Mouse (Mus musculus): Measurements from ENCODE around the gene Fank1.

The Fank1 gene

GRCm38 (mm10) chr7:133776626-133776996 lies at the start of gene Fank1:
Gene Fank1 (plus strand): TSS chr7:133776861.
- DNase-seq (ENCODE audit: low read depth, low spot score), result peak; percentile 92

- no peak for DNase-seq (ENCODE audit: low read depth, low spot score)
Observed at GRCm38 (mm10) chr7:133727027-133727426, 49.6 kb upstream of the Fank1 start.

- no peak for DNase-seq (ENCODE audit: low read depth, low spot score)
Observed at GRCm38 (mm10) chr7:133729351-133729750, 47.3 kb upstream of the Fank1 start.

- DNase-seq (ENCODE audit: low read depth, low spot score), result no peak
Observed at GRCm38 (mm10) chr7:133730324-133731191, 46.1 kb upstream of the Fank1 start.

- no peak for DNase-seq (ENCODE audit: low read depth, low spot score)
Observed at GRCm38 (mm10) chr7:133731971-133732645, 44.6 kb upstream of the Fank1 start.

GRCm38 (mm10) chr7:133740558-133740957 lies 36.1 kb upstream of the Fank1 start:
- DNase-seq (ENCODE audit: low read depth, low spot score), result peak; percentile 25

GRCm38 (mm10) chr7:133742530-133743325 lies 33.9 kb upstream of the Fank1 start:
- DNase-seq (ENCODE audit: low read depth, low spot score), result no peak

GRCm38 (mm10) chr7:133743611-133744010 lies 33.0 kb upstream of the Fank1 start:
- DNase-seq (ENCODE audit: low read depth, low spot score), result no peak

- no peak for DNase-seq (ENCODE audit: low read depth, low spot score)
Observed at GRCm38 (mm10) chr7:133744209-133744608, 32.5 kb upstream of the Fank1 start.

GRCm38 (mm10) chr7:133744701-133745100 lies 32.0 kb upstream of the Fank1 start:
- no peak for DNase-seq (ENCODE audit: low read depth, low spot score)

- no peak for DNase-seq (ENCODE audit: low read depth, low spot score)
Observed at GRCm38 (mm10) chr7:133747372-133747771, 29.3 kb upstream of the Fank1 start.

- no peak for DNase-seq (ENCODE audit: low read depth, low spot score)
Observed at GRCm38 (mm10) chr7:133748753-133749152, 27.9 kb upstream of the Fank1 start.

- DNase-seq (ENCODE audit: low read depth, low spot score), result no peak
Observed at GRCm38 (mm10) chr7:133750666-133751065, 26.0 kb upstream of the Fank1 start.

- DNase-seq (ENCODE audit: low read depth, low spot score), result no peak
Observed at GRCm38 (mm10) chr7:133751163-133751562, 25.5 kb upstream of the Fank1 start.

GRCm38 (mm10) chr7:133757961-133758455 lies 18.7 kb upstream of the Fank1 start:
- no peak for DNase-seq (ENCODE audit: low read depth, low spot score)

- DNase-seq (ENCODE audit: low read depth, low spot score), result no peak
Observed at GRCm38 (mm10) chr7:133758716-133759115, 17.9 kb upstream of the Fank1 start.

GRCm38 (mm10) chr7:133759611-133760353 lies 16.9 kb upstream of the Fank1 start:
- no peak for DNase-seq (ENCODE audit: low read depth, low spot score)

- no peak for DNase-seq (ENCODE audit: low read depth, low spot score)
Observed at GRCm38 (mm10) chr7:133762696-133763095, 14.0 kb upstream of the Fank1 start.

- DNase-seq (ENCODE audit: low read depth, low spot score), result no peak
Observed at GRCm38 (mm10) chr7:133764425-133764824, 12.2 kb upstream of the Fank1 start.

GRCm38 (mm10) chr7:133765240-133765848 lies 11.3 kb upstream of the Fank1 start:
- no peak for DNase-seq (ENCODE audit: low read depth, low spot score)

- no peak for DNase-seq (ENCODE audit: low read depth, low spot score)
Observed at GRCm38 (mm10) chr7:133765849-133766243, 10.8 kb upstream of the Fank1 start.

Data from CD4-positive, CD25-positive, alpha-beta regulatory T cell, adult 2 months (primary cell).